Mouse (Mus musculus): ENCODE data around the gene Tbc1d12.
"Not testable (repeated sequence)": the region's sequence is repeated elsewhere in the genome, so short reads cannot be mapped to it uniquely, and the experiment has no call there.

Tbc1d12 gene

GRCm38 (mm10) chr19:38836438-38837170, at the start of gene Tbc1d12:
TSS of gene Tbc1d12 (plus strand) at chr19:38836579.
- peak; percentile 88 for DNase-seq

GRCm38 (mm10) chr19:38787756-38788155, 48.6 kb upstream of the Tbc1d12 start:
- DNase-seq: no peak

- no peak for DNase-seq
These were observed 42.8 kb upstream of the Tbc1d12 start for GRCm38 (mm10) chr19:38793563-38794045.

GRCm38 (mm10) chr19:38796546-38796945, 39.8 kb upstream of the Tbc1d12 start:
- no peak for DNase-seq

GRCm38 (mm10) chr19:38798291-38798690, 38.1 kb upstream of the Tbc1d12 start:
- DNase-seq: no peak

GRCm38 (mm10) chr19:38798801-38799200, 37.6 kb upstream of the Tbc1d12 start:
- no peak for DNase-seq

- no peak for DNase-seq
These were observed 18.2 kb upstream of the Tbc1d12 start for GRCm38 (mm10) chr19:38818191-38818590.

GRCm38 (mm10) chr19:38818766-38819426, 17.5 kb upstream of the Tbc1d12 start, which contains the start of gene Noc3l:
TSS of gene Noc3l (minus strand) at chr19:38819237.
- peak; percentile 85 for DNase-seq

- DNase-seq: no peak
These were observed 17.0 kb upstream of the Tbc1d12 start for GRCm38 (mm10) chr19:38819427-38819802.

GRCm38 (mm10) chr19:38820186-38820804, 16.1 kb upstream of the Tbc1d12 start:
- no peak for DNase-seq

GRCm38 (mm10) chr19:38833224-38833623, 3.2 kb upstream of the Tbc1d12 start:
- DNase-seq: no peak

GRCm38 (mm10) chr19:38836084-38836437, 318 bp upstream of the Tbc1d12 start:
- no peak for DNase-seq

- peak; percentile 32 for DNase-seq
These were observed 827 bp downstream of the Tbc1d12 start for GRCm38 (mm10) chr19:38837171-38837641.

GRCm38 (mm10) chr19:38844817-38845216, 8.4 kb downstream of the Tbc1d12 start:
- no peak for DNase-seq

- no peak for DNase-seq
These were observed 10.0 kb downstream of the Tbc1d12 start for GRCm38 (mm10) chr19:38846373-38846772.

- DNase-seq: no peak
These were observed 21.8 kb downstream of the Tbc1d12 start for GRCm38 (mm10) chr19:38858224-38858623.

GRCm38 (mm10) chr19:38862523-38862922, 26.1 kb downstream of the Tbc1d12 start:
- DNase-seq: no peak

GRCm38 (mm10) chr19:38874825-38875224, 38.4 kb downstream of the Tbc1d12 start:
- not testable (repeated sequence) for DNase-seq

- DNase-seq: no peak
These were observed 43.9 kb downstream of the Tbc1d12 start for GRCm38 (mm10) chr19:38880300-38880699.

- DNase-seq: no peak
These were observed 65.1 kb downstream of the Tbc1d12 start for GRCm38 (mm10) chr19:38901146-38902135.

- DNase-seq: no peak
These were observed 66.1 kb downstream of the Tbc1d12 start for GRCm38 (mm10) chr19:38902501-38902900.

GRCm38 (mm10) chr19:38913786-38914185, 77.4 kb downstream of the Tbc1d12 start:
- DNase-seq: no peak
